Mouse (Mus musculus): ENCODE measurements around the gene Smok2a. TPM values are rescaled to one million over a fixed set of nuclear protein-coding genes. Genes with fewer than 3 reads are reported as not detected.
"Not testable (repeated sequence)": the region's sequence is repeated elsewhere in the genome, so short reads cannot be mapped to it uniquely, and the experiment has no call there.

Gene Smok2a
- total RNA-seq (2021), result not detected
- long read RNA-seq, experiment 1, result 0 reads
- long read RNA-seq, experiment 2, result 0 reads

DNA sequence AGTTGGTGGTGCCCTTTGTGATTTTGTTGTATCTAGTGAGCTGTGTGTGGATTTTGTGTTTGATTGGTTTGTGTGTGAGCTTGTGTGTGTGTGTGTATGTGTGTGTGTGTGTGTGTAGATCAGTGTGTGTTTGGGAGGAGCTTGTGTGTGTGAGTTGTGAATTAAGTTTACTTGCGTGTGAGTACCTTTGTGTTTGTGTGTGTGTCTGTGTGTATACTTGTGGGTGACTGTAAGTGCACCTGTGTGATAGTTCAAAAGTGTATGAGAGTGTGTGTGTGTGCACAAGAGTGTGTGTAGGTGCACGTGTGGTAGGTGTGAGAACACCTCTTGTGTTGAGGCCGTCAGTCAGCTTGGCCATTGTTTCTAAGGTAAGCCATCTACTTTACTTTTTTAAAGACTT is at the start of gene Smok2a:
Gene Smok2a (plus strand): TSS at position 301 of the 400 bp plus-strand sequence.
- no peak for DNase-seq

DNA sequence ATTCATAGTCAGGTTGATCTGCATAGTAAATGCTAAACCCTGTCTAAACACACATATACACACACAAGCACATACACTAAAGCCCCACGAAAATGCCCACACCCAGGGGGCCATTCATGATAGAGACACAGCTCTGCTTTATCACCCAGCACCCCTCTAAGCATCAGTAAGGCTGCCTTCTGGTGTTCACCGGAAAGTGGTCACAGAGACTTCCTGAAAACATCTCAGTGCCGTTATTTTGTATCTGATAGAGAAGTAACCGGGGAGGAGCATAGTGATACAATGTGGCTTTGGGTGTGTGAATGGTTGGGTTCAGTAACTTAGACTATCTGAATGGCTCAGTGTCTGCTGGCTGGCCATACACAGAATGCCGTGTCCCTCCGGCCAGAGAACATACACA is 47.4 kb upstream of the Smok2a start:
- DNase-seq, result not testable (repeated sequence)

DNA sequence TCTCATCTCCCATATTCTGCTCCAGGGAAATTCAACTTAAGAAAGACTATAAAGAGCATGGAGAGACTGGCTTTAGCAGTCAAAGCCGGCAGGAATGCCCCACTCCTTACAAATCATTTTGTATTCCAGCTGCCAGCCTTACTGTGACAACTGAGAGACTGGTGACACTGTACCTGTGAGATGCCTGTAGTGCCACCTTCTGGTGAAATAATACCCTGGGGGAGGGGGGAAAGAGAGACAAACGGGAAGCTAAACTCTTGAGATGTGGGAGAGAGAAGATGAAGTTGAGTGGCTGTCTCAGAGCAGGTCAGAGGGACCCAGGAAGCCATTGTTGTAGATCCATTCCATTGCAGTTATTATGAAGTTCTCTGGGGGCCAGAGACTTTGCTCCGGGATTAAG is 47.0 kb upstream of the Smok2a start:
- not testable (repeated sequence) for DNase-seq

DNA sequence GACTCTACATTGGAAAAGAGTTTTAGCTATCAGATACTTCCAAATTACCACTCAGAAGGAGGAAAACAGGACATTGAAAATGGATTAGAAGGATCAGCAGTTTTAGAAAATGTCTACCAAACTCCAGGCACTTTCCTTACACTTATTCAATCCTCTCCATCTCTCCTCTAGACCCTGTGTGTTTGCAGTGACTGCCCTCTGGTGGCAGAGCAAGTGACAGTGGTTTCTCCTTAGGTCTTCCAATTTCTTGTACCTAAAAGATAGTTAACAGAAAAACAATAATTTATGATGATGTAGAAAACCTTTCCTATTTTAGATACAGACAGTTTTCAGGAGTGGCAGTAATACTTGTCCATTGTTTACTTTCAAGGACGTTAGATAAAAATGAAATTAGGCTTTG is 45.4 kb upstream of the Smok2a start:
- not testable (repeated sequence) for DNase-seq

DNA sequence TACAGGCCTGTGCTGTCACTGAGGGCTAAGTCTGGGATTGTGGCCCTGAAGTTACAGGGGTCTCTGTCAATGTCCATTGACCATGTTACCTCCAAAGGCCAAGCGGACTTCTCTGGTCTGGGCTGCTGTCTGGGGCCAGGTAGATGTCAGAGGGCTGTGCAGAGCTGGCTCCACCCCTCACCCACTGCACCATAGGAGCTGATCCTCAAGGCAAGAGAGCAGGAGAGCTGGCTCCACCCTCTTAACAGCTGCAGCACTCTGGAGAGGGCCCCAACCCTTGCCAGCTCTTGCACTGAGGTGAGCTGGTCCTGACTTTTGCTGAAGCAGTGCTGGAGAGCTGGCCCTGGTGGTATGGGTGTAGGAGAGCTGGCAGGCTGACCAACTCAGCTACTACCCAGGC is 43.2 kb upstream of the Smok2a start:
- not testable (repeated sequence) for DNase-seq

DNA sequence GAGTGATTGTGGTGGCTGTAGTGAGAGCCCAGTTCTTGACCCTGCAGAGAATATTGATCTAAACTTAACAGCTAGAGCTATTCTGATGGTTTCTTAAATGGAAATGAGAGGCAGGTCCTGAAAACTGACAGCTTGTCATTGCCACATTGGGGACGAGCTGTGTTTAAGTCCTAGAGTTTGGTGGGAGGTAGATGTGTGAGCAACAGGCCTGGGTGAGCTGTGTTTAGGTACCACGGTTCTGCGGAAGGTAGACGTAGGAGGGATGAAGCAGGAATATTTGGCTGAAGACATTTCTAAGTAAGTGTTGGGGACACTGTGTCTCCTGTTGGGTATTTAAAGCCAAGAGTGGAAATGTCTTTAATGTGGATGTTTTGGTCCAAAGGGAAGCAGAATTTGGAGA is 42.0 kb upstream of the Smok2a start:
- DNase-seq, result not testable (repeated sequence)

DNA sequence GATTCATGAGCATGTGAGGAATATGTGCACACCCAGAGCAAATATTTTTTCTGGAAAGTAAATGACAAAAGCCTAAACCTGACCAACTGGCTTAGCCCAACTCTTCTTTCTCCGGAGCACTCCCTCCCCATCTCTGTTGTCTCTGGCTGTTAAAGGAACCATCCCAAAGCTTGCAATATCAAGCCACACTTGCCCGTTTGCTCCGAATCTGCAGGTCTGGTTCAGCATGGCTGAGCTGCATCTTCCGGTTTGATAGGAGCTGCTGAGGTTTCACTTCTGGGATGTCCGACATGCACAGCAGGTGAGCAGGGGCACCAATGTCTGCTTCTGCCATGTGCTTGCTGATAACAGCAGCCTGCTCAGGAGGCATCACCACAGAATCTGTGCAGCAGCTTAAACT is 40.5 kb upstream of the Smok2a start:
- not testable (repeated sequence) for DNase-seq

DNA sequence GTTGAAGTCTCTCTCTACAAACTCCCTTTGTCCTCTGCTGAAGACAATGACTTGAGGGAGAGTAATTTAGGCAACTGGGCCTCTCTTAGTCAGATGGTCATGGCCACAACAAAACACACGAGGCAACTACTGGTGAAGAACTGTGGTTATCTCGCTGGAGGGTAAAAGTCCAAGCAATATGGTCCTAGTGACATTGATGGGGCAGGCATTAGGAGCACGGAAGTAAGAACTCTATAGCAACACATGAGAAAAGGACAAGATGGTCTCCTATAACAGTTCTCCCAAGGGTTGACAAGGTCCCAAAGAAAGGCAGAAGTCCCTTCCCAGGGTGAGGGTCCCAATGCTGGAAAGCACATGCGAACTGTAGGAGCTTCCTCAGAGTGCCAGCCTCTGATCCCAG is 38.3 kb upstream of the Smok2a start:
- not testable (repeated sequence) for DNase-seq

DNA sequence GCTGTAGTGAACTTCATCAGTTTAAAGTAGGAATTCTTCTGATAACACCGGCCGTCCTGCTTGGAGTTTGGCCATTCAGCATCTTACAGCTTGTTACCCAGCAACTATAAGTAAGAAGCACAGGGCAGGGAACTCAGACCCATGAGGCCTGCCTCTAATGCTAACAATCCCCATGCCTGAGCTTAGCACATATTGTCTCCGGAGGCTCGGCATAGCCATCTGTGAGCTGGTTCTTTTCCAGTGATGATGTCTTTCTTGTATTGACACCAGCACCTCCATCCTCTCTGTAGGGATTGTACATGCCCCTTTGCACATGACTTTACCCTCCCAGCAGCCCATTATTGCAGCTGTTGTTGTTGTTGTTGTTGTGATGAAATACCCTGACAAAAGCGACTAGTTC is 36.5 kb upstream of the Smok2a start:
- not testable (repeated sequence) for DNase-seq

DNA sequence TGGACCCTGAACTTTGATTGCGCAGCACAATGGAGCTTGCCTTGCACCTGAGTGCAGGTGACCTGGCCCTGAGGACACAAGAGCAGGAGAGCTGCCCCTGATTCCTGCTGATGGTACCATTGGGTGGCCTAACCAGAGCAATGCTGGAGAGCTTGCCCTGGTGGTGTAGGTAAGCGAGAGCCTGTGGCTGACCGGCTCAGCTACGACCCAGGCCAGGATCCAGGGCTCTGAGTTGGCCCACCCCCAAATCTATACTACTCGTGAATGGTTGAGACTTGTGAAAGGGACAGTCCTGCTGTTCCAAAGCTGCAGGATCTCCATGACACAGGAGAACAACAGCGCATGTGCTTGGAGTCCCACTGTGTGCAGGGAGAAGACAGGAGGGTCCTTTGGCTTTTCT is 34.4 kb upstream of the Smok2a start:
- not testable (repeated sequence) for DNase-seq

DNA sequence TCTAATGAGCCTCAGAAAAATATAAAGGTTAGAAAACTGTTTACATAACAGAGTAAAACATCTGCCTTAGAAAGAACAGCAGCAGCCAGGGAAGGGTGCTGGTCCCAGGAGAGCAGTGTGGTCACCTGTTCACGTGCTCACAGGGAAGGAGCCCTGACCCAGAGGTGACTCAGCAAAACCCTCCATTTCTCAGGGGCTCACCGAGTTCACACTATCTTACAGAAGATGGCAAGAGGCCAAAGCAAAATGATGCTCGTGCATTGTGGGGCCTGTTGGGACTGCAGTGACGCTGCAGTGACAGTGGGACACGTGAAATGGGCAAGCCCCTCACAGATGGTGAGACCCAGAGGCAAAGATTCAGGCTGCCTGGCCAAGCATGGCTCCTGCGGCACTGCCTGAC is 33.4 kb upstream of the Smok2a start:
- DNase-seq, result not testable (repeated sequence)

DNA sequence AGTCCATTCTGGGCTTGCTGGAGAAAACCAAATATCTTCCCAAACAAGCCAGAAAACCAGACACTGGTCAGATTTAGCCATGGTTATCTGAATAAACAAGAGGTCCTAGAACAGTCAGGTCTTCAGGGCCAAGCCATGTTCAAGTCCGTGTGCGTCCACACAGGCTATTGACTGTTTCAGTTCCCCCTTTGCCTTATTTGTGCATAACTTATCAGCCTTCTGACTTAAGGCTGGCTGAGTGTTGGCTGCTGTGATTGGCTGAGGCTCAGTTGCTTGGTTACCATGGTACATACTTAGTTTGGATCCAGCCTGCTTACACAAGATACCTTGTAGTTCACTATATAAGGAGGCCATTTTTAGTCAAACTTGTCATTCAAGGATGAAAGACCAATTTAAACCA is 32.1 kb upstream of the Smok2a start:
- DNase-seq, result not testable (repeated sequence)

DNA sequence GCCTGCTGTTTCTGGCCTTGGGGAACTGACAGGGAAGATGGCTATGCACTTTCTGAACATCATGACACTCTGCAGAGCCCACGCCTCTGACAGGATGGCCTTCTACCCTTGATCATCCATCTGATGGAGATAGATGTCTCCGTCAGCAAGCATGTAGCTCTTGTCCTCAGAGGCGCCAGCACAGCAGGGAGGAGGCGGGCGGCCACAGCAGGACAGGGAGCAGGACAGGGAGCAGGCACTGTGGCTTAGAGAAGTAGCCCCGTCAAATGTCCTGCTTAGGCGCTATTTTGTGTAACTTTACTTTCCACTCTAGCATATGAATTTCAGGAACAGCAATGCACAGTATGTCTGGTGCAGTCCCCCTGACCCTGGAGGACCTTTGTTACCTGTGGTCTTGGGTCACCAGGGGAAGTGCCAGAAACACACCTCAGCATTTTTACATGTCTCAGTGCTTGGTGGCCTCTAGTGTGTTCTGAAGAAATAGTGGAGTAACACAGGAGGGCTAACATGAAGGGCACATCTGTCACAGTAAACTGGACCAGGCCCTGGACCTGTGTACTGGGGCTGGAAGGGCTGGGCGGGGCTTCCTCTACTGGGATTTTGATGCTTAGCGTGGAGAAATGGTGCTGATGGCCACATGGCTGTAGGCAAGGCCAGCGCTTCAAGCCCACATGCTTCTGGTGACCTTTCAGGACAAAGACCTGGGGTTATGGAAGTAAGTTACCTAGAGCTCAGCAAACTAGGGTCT is 30.0 kb upstream of the Smok2a start:
- not testable (repeated sequence) for DNase-seq

DNA sequence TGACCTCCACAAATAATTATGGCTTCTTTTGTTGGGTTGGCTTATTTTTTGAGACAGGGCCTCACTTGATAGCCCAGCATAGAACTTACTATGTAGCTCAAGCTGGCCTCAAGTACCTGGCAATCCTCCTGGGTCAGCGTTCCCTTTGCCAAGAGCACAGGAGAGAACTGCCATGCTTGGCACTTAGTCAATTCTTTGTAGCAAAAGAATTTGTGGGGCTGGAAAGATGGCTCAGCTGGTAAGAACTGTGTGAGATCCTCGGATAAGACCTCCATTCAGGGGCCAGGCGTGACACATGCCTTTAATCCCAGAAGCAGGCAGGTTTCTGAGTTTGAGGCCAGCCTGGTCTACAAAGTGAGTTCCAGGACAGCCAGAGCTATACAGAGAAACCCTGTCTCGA is 24.5 kb upstream of the Smok2a start:
- not testable (repeated sequence) for DNase-seq

DNA sequence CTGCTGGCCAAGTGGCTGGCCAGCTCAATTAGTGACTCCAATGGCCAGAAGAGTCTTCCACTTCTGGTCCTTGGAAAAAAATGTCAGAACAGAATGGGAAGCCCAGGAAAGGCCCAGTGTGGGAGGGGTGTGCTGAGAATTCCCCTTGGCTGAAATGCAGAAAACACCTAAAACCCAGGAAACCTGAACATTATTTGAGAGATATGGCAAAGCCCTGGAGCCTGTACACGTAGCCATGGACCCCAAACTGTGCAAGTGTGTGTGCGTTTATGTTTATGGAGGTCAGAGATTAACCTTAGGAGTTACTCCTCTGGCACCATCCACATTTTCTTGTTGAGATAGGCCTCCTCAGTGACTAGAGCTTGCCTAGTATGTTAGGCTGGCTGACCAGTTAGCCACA is 22.2 kb upstream of the Smok2a start:
- not testable (repeated sequence) for DNase-seq

DNA sequence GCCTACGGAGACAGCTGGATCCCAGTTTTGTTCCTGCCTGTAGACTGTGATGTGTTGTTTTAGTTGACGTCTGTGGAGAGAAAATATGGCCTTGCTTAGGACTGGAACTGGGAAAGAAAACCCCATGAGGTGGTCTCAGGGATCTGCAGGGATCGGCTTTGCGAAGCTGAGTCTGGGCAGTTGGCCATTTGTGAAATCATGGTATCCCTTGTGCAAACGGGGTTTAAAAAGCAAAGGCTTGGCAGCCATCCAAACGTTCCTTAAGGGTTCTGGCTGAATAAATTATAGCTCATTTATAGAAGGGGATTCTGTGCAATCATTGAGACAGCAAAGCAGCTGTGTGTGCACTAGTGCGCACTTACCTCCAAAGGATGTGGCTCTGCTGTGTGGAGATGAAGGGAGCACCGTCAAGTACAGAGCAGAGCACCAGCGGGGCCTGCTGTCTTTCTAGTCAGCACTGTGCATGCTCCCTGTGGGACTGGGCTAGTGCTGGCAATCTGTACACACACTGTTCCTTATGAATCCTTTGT is 21.0 kb upstream of the Smok2a start:
- DNase-seq, result not testable (repeated sequence)

DNA sequence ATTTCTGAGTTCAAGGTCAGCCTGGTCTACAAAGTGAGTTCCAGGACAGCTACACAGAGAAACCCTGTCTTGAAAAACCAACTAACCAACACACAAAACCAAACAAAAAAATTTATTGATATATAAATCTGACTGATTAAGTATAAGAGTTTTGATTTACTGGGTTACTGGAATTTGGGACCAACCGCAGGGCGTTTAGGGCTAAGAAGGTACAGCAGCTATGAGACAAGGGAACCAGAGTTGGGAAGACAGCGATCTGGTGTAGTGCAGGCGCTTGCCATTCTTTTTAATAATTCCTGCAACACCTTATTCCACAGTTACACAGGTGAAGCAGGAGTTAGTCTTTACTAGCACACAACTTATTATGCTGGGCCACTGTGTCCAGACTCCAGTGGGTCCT is 19.4 kb upstream of the Smok2a start:
- not testable (repeated sequence) for DNase-seq

DNA sequence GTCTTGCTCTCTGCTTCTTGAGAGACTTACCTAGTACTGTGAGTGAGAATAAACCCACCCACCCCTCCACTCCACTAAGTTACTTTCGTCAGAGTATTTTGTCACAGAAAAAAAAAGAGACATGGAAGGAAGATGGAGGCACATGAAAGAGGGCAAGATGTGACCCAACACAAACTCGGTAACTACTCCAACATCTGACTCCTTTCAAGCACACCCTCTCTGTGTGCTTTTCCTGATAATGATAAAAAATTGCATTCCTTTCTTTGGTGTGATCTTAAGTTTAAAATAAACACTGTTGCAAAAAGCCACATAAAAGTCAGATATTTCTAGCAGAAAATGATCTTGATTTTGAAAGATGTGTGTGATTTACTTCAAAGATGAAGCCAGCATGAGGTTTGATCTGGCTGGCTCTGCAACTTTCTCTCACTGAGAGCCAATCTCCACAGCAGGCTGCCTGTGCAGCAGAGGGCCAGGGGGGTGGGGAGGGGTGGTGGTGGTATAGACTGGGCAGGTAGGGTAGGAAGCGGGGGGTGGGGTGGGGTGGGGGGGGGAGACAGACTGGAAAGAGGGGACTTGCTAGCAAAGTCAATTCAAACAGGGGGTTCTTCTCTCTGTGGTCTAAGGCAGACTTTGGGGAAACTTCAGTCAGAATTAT is 18.4 kb upstream of the Smok2a start:
- not testable (repeated sequence) for DNase-seq

DNA sequence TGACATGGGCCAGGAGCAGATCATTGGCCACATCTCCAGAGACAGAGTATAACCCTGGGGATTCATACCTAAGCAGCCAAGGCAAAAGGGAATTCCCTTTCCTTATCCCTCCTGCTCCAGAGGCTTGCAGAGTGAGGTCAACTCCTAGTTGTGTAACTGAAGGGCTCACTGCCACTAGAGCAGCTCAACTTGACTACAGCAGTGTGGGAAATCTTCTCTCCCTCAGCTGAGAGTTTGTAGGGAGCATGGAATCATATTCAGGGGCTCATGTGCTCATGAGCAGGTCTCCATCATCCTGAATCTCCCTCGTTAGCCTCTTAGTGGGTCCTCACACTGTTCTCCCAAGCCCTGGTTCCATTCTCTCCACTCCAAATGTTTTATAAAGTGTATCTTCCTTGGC is 15.7 kb upstream of the Smok2a start:
- DNase-seq, result not testable (repeated sequence)

DNA sequence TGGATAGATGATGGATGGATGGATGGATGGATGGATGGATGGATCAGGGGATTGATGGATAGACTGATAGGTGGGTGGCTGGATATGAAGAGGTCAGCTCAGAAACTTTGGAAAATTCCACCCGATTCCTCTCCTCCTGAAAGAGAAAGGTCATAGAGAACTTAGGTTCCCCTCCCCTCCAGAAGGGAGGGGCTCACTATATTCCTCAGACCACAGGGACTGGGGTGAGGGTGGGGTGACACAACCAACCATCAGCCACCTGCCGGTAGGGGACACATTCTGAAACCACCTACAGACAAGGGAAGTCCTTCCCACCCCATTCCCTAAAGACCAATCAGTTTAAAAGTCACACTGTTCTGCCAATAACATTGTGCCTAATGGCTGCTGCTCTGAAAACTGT is 14.5 kb upstream of the Smok2a start:
- no peak for DNase-seq

DNA sequence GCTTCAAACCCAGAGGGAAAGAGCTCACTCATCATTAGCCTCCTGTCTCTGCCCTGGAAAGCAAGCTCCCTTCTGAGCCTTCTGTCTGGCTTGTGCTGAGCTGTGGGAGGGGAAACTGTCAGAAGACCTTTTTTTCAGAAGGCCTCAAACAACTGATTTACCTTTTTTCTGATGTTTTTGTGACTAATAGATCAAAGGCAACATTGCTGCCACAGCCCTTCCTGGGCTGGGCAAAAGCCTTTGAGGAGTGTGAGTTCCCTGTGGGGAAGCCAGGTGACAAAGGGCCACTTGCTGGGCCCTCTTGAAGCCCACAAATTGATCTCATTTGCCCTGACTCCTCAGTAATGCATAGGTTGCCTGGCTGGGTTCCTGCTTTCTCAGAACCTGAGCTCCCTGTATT is 12.5 kb upstream of the Smok2a start:
- DNase-seq, result not testable (repeated sequence)

DNA sequence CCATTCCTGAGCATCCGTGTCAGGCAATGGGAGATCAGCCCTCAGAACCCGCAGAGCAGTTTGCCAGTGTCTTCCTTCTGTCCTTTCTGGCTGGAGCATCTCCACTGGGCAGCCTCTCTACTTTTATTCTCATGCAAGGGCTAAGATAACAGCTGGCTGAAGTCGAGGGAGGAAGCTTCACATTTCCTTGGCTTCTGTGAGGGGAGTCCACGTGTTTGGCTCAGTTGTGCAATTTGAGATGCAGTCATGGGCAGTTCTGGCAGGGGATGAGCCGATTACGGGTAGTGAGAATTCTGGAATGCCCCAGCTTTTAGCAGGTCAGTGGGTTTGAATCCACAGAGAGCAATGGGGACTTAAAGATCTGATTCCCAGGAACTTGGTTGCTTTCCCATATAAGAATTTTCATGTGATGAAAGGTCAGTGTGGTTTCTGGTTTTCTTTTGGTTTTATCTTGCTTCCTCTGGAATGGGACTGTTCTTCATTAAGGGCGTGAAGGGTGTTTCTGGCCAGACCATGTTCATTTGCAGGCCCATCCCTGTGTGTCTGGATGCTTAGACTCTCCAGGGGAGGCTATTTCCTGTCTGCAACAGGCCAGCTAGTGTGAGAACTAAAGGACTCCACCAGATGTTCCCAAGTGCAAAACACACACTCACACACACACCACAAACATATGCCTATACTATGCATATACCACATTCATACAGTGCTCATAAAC is 8.7 kb upstream of the Smok2a start:
- DNase-seq, result peak; percentile 32

DNA sequence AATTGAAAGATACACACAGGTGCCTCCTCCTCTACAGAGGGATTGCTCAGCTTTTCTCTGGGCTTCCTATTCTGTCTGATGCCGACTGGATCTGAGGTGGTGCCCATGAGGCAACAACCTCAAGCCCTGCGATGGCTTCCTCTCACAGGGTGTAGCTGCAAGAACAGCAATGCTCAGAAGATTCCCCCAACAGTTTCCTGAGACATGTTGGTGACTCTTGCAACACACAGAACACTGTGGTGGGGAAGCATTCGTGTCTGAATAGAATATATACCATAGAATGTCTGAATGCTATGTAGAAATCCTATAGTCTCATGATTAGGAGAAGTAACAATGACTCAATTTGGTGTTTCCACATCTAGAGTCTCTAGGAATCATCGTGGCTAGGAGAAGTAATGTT is 6.8 kb upstream of the Smok2a start:
- no peak for DNase-seq
